ENCODE assay signal across 22 mouse cellular contexts in the genomic region with DNA sequence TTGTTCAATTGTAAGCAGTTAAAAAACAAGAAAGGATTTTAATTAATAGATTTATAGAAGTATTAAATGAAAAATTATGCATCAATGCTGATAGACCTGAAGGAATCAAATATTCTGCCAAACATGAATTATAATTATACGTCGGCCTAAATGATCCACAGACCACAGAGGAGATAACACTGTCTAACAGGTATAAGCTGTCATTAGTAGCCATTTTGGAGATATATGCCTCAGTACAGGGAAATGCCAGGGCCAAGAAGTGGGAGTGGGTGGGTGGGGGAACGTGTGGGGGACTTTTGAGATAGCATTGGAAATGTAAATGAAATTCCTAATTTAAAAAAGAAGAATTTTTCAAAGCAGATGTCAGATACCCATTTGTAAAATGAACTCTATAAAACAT.
DNase-seq lines count a peak whose midpoint lies in the region; ATAC-seq and TF ChIP-seq lines count a peak whose summit lies in the region.
"Had no signal": no experiment of that assay in that cellular context is flagged by ENCODE, and none has a peak within 500 bp of the region (broad histone marks: within the 10 kb centered on the region; RNA-seq: fewer than 3 reads in every experiment).

No protein-coding gene starts in this region.

- no peak for TF ChIP-seq POLR2A in lung, adult 2 months (IDR thresholded peaks at IDR 0.05; ENCODE audit: borderline replicate concordance, extremely low read depth, low read depth, low read length)

- WGBS in midbrain, embryonic 12.5 days: 84% methylated on average over 3 of the region's 3 CpGs
- WGBS in midbrain, embryonic 11.5 days: 89% methylated on average over 3 of the region's 3 CpGs
- WGBS in forebrain, embryonic 16.5 days: 27% methylated on average over 3 of the region's 3 CpGs
- 53% methylated on average over 3 of the region's 3 CpGs for WGBS in hindbrain, embryonic 16.5 days
- 71% methylated on average over 3 of the region's 3 CpGs for WGBS in neural tube, embryonic 12.5 days
- WGBS in kidney, embryonic 14.5 days: 76% methylated on average over 3 of the region's 3 CpGs
- WGBS in lung, adult 2 months: 75% methylated on average over 3 of the region's 3 CpGs

- no peak overlapping the region for H3K27ac ChIP-seq in midbrain, embryonic 12.5 days (replicated peaks)
- no peak overlapping the region for H3K27ac ChIP-seq in midbrain, embryonic 11.5 days (ENCODE audit: low read depth, low read length)
- no peak overlapping the region for H3K27ac ChIP-seq in forebrain, embryonic 16.5 days (ENCODE audit: low read length)
- no peak overlapping the region for H3K27ac ChIP-seq in hindbrain, embryonic 16.5 days (ENCODE audit: low read depth, low read length)
- no peak overlapping the region for H3K27ac ChIP-seq in neural tube, embryonic 12.5 days
- no peak overlapping the region for H3K27ac ChIP-seq in kidney, embryonic 14.5 days (ENCODE audit: low read depth, low read length)
- H3K27ac ChIP-seq: embryonic facial prominence, embryonic 10.5 days; heart, embryonic 13.5 days; left cerebral cortex, adult 2 months; liver, embryonic 14.5 days; lung, embryonic 15.5 days had no signal

- H3K36me3 ChIP-seq in midbrain, embryonic 12.5 days: no peaks in the 10 kb centered on the region
- no peaks in the 10 kb centered on the region for H3K36me3 ChIP-seq in midbrain, embryonic 11.5 days (ENCODE audit: control insufficient read depth, insufficient read depth, low read length)
- H3K36me3 ChIP-seq in forebrain, embryonic 16.5 days (ENCODE audit: control insufficient read depth, insufficient read depth): no peaks in the 10 kb centered on the region
- H3K36me3 ChIP-seq in hindbrain, embryonic 16.5 days (ENCODE audit: control insufficient read depth, insufficient read depth, low read length): no peaks in the 10 kb centered on the region
- H3K36me3 ChIP-seq in neural tube, embryonic 12.5 days: no peaks in the 10 kb centered on the region
- no peaks in the 10 kb centered on the region for H3K36me3 ChIP-seq in kidney, embryonic 14.5 days (ENCODE audit: control insufficient read depth, insufficient read depth, low read length)
- H3K36me3 ChIP-seq: embryonic facial prominence, embryonic 10.5 days; heart, embryonic 13.5 days; lung, embryonic 15.5 days had no signal

- H3K4me2 ChIP-seq in midbrain, embryonic 12.5 days (replicated peaks): no peak overlapping the region
- no peak overlapping the region for H3K4me2 ChIP-seq in midbrain, embryonic 11.5 days
- no peak overlapping the region for H3K4me2 ChIP-seq in forebrain, embryonic 16.5 days (ENCODE audit: low read length)
- peak overlapping the region; percentile 44; the same call in 1 of the 2 replicates for H3K4me2 ChIP-seq in hindbrain, embryonic 16.5 days (ENCODE audit: low read length)
- peak overlapping the region; percentile 28 for H3K4me2 ChIP-seq in neural tube, embryonic 12.5 days (replicated peaks)
- H3K4me2 ChIP-seq in kidney, embryonic 14.5 days (replicated peaks; ENCODE audit: low read depth, low read length): no peak overlapping the region
- H3K4me2 ChIP-seq: heart, embryonic 13.5 days; lung, embryonic 15.5 days had no signal

- no peak for DNase-seq in midbrain, embryonic 11.5 days (ENCODE audit: low spot score, missing footprints)
- no peak for DNase-seq in adrenal gland, adult (ENCODE audit: inconsistent age in 2 of 2, low spot score in 1 of 2)
- DNase-seq in lung, adult 2 months: no peak
- DNase-seq: adrenal gland, postnatal 36 days; cerebellum, adult 9-11 months; gastrocnemius, postnatal 25 days; heart, adult 18-20 months; kidney, adult 2 months; kidney, postnatal 10 days; lung, postnatal 4 days; right cerebral cortex, postnatal 14 days had no signal

- peak; percentile 64; the same call in 1 of the 2 replicates for ATAC-seq in midbrain, embryonic 12.5 days (ENCODE audit: low FRiP score, low read depth)
- no peak for ATAC-seq in midbrain, embryonic 11.5 days (ENCODE audit: low FRiP score)
- ATAC-seq in forebrain, embryonic 16.5 days: peak; percentile 49
- peak; percentile 48; the same call in 1 of the 2 replicates for ATAC-seq in hindbrain, embryonic 16.5 days
- ATAC-seq in neural tube, embryonic 12.5 days (ENCODE audit: low FRiP score, low read depth): peak; percentile 48; the same call in 1 of the 2 replicates
- ATAC-seq in kidney, embryonic 14.5 days (ENCODE audit: low FRiP score, low TSS enrichment): no peak

- no peaks in the 10 kb centered on the region for H3K27me3 ChIP-seq in midbrain, embryonic 12.5 days
- no peaks in the 10 kb centered on the region for H3K27me3 ChIP-seq in midbrain, embryonic 11.5 days (ENCODE audit: control insufficient read depth, insufficient read depth, low read length)
- H3K27me3 ChIP-seq in forebrain, embryonic 16.5 days (replicated peaks; ENCODE audit: control insufficient read depth, insufficient read depth, low read length): no peaks in the 10 kb centered on the region
- H3K27me3 ChIP-seq in hindbrain, embryonic 16.5 days (replicated peaks; ENCODE audit: control insufficient read depth, insufficient read depth, low read length): no peaks in the 10 kb centered on the region
- H3K27me3 ChIP-seq in neural tube, embryonic 12.5 days (replicated peaks): no peaks in the 10 kb centered on the region
- no peaks in the 10 kb centered on the region for H3K27me3 ChIP-seq in kidney, embryonic 14.5 days (ENCODE audit: control insufficient read depth, insufficient read depth, low read length)
- H3K27me3 ChIP-seq: heart, embryonic 13.5 days; lung, embryonic 15.5 days had no signal

- no peak for TF ChIP-seq CTCF in lung, adult 2 months (IDR thresholded peaks at IDR 0.05; ENCODE audit: insufficient read depth, low read length)

- peaks cover 6% of the 10 kb centered on the region for H3K4me1 ChIP-seq in midbrain, embryonic 12.5 days
- no peaks in the 10 kb centered on the region for H3K4me1 ChIP-seq in midbrain, embryonic 11.5 days (ENCODE audit: control insufficient read depth, insufficient read depth, low read length)
- H3K4me1 ChIP-seq in forebrain, embryonic 16.5 days (replicated peaks; ENCODE audit: control insufficient read depth, insufficient read depth, low read length): peaks cover 5% of the 10 kb centered on the region; the same call in 1 of the 2 replicates
- peaks cover 3% of the 10 kb centered on the region for H3K4me1 ChIP-seq in hindbrain, embryonic 16.5 days (ENCODE audit: control insufficient read depth, insufficient read depth, low read depth, low read length)
- no peaks in the 10 kb centered on the region for H3K4me1 ChIP-seq in neural tube, embryonic 12.5 days
- no peaks in the 10 kb centered on the region for H3K4me1 ChIP-seq in kidney, embryonic 14.5 days (ENCODE audit: control insufficient read depth, insufficient read depth, low read length)
- no peaks in the 10 kb centered on the region for H3K4me1 ChIP-seq in lung, adult 2 months (ENCODE audit: control insufficient read depth, insufficient read depth, low read length)
- H3K4me1 ChIP-seq: embryonic facial prominence, embryonic 10.5 days; heart, embryonic 13.5 days; lung, embryonic 15.5 days had no signal

- H3K9me3 ChIP-seq in midbrain, embryonic 12.5 days: no peaks in the 10 kb centered on the region
- H3K9me3 ChIP-seq in midbrain, embryonic 11.5 days (ENCODE audit: control insufficient read depth, low read length): no peaks in the 10 kb centered on the region
- no peaks in the 10 kb centered on the region for H3K9me3 ChIP-seq in forebrain, embryonic 16.5 days (ENCODE audit: control insufficient read depth, low read length)
- H3K9me3 ChIP-seq in hindbrain, embryonic 16.5 days (ENCODE audit: control insufficient read depth, low read length): no peaks in the 10 kb centered on the region
- H3K9me3 ChIP-seq in neural tube, embryonic 12.5 days: no peaks in the 10 kb centered on the region
- H3K9me3 ChIP-seq in kidney, embryonic 14.5 days (ENCODE audit: control insufficient read depth, low read length): no peaks in the 10 kb centered on the region
- H3K9me3 ChIP-seq: embryonic facial prominence, embryonic 10.5 days; heart, embryonic 13.5 days; lung, embryonic 15.5 days had no signal

- no peak overlapping the region for H3K9ac ChIP-seq in midbrain, embryonic 12.5 days (replicated peaks)
- no peak overlapping the region for H3K9ac ChIP-seq in midbrain, embryonic 11.5 days (ENCODE audit: low read length)
- no peak overlapping the region for H3K9ac ChIP-seq in forebrain, embryonic 16.5 days (replicated peaks; ENCODE audit: low read depth, low read length)
- H3K9ac ChIP-seq in hindbrain, embryonic 16.5 days (ENCODE audit: low read depth, low read length): no peak overlapping the region
- H3K9ac ChIP-seq in neural tube, embryonic 12.5 days: no peak overlapping the region
- H3K9ac ChIP-seq in kidney, embryonic 14.5 days (ENCODE audit: low read depth, low read length): no peak overlapping the region
- H3K9ac ChIP-seq: heart, embryonic 13.5 days; liver, embryonic 14.5 days; lung, embryonic 15.5 days had no signal

- no peak overlapping the region for H3K4me3 ChIP-seq in midbrain, embryonic 12.5 days
- no peak overlapping the region for H3K4me3 ChIP-seq in midbrain, embryonic 11.5 days (ENCODE audit: low read depth, low read length)
- H3K4me3 ChIP-seq in forebrain, embryonic 16.5 days (replicated peaks; ENCODE audit: low read length): no peak overlapping the region
- no peak overlapping the region for H3K4me3 ChIP-seq in hindbrain, embryonic 16.5 days (ENCODE audit: low read length)
- H3K4me3 ChIP-seq in neural tube, embryonic 12.5 days: no peak overlapping the region
- H3K4me3 ChIP-seq in kidney, embryonic 14.5 days (ENCODE audit: low read length): no peak overlapping the region
- no peak overlapping the region for H3K4me3 ChIP-seq in lung, adult 2 months (replicated peaks; ENCODE audit: extremely low read depth, low read depth, low read length)
- H3K4me3 ChIP-seq: embryonic facial prominence, embryonic 10.5 days; heart, embryonic 13.5 days; left cerebral cortex, adult 2 months; lung, embryonic 15.5 days; myocyte had no signal

Comparison
In these comparisons a context has a peak if more than half of its experiments do, and no peak if none do; other contexts are left out.
1. ATAC-seq: peak in midbrain, embryonic 12.5 days (single experiment), forebrain, embryonic 16.5 days (single experiment), hindbrain, embryonic 16.5 days (single experiment) and neural tube, embryonic 12.5 days (single experiment); none in midbrain, embryonic 11.5 days (single experiment) and kidney, embryonic 14.5 days (single experiment).
2. H3K4me2 ChIP-seq: peak in hindbrain, embryonic 16.5 days (single experiment) and neural tube, embryonic 12.5 days (single experiment); none in midbrain, embryonic 12.5 days (single experiment), midbrain, embryonic 11.5 days (single experiment), forebrain, embryonic 16.5 days (single experiment) and kidney, embryonic 14.5 days (single experiment).